Mouse (Mus musculus) spleen, adult 2 months (tissue): ENCODE measurements around the gene Serpinb6b.

Experiments
- CTCF ChIP-seq: fragments of 200-500 bp; IDR thresholded peaks from 2 replicates; pipeline ENCODE4 v1.5.1; 2011; ENCODE audit warnings: mild to moderate bottlenecking, inconsistent platforms; ENCODE audit not compliant: insufficient read depth, insufficient read length, insufficient replicate concordance; ENCODE audit errors: extremely low read depth
- POLR2A ChIP-seq: fragments of 200-500 bp; IDR thresholded peaks from 2 replicates; pipeline ENCODE4 v1.6.1; 2011; ENCODE audit warnings: low read depth, low read length, inconsistent platforms

GRCm38 (mm10) chr13:32956537-32956936, 8.5 kb upstream of the Serpinb6b start:
- no peak for TF ChIP-seq CTCF
- TF ChIP-seq POLR2A, result no peak
